Mouse (Mus musculus) left cerebral cortex, postnatal 10 days (tissue): ENCODE measurements around the gene Tmem97. TPM values are rescaled to one million over a fixed set of nuclear protein-coding genes. Genes with fewer than 3 reads are reported as not detected.

Source experiments
- DNase-seq, 2 experiments: peaks; one replicate each; pipeline ENCODE4 v3.0.0; 2021 to 2022; ENCODE audit warnings: low spot score in 2 of 2, mixed read lengths in 1 of 2; ENCODE audit errors: extremely low spot score in 1 of 2
- intact Hi-C: fragments of 180-260 bp; cut with DNase I; formaldehyde crosslinking; loops from one replicate; pipeline ENCODE4 v1.15.1; 2025
- total RNA-seq, 2 experiments: library from RNA; stranded (reverse); gene quantifications; 2 replicates each; pipeline ENCODE4 v1.2.3; 2021

Tmem97 gene
- total RNA-seq, 2 experiments from 2014 or later: 26.2 to 28.8 TPM

GRCm38 (mm10) chr11:78523241-78523955 lies 27.2 kb downstream of the Tmem97 start:
- peak in 1 of 2 experiments; percentile 67 for DNase-seq
- intact Hi-C loops: no loop called here

DNA sequence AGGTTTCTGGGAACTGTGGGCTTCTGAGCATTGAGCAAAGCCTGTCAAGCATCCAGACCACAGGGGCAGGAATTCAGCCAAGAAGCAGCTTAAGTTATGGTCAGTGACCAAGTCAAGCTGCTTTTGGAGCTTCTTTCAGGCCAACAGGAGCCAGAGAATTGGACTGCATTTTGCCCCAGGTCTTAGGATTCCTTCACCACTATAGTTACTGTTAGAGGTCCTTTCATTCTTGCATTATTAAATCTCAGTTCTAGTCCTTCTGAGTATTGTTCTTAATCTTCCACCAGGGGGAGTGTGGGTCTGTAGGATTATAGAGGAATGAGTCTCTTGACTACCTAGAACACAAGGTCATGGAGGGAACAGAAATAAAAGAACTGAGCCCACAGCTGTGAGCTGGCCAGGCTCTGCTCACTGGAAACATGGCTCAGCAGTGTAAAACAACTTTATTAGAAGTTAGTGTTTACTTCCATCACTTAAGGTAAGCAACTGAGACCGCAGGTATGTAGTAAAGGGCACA lies 28.0 kb downstream of the Tmem97 start:
- intact Hi-C loops: no loop called here
- no peak for DNase-seq

- intact Hi-C loops: no loop called here
- no peak for DNase-seq
Measured at GRCm38 (mm10) chr11:78521880-78522279, 28.7 kb downstream of the Tmem97 start.

DNA sequence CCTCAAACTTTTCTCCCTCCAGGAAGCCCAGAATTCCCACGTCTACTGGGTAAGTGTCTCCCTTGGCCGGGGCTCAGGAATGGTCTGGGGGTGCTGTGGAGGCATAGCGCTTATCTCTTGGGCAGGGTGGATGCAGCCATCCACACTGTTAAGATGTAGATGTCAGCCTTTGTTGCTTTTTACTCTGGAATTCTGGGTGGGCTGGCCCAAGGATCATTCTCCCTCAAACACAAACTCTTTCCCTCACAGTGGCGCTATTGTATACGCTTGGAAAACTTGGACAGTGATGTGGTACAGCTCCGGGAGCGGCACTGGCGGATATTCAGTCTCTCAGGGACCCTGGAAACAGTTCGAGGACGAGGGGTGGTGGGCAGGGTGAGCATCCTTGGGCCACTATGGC lies 31.6 kb downstream of the Tmem97 start:
- DNase-seq: no peak
- intact Hi-C loops: no loop called here

DNA sequence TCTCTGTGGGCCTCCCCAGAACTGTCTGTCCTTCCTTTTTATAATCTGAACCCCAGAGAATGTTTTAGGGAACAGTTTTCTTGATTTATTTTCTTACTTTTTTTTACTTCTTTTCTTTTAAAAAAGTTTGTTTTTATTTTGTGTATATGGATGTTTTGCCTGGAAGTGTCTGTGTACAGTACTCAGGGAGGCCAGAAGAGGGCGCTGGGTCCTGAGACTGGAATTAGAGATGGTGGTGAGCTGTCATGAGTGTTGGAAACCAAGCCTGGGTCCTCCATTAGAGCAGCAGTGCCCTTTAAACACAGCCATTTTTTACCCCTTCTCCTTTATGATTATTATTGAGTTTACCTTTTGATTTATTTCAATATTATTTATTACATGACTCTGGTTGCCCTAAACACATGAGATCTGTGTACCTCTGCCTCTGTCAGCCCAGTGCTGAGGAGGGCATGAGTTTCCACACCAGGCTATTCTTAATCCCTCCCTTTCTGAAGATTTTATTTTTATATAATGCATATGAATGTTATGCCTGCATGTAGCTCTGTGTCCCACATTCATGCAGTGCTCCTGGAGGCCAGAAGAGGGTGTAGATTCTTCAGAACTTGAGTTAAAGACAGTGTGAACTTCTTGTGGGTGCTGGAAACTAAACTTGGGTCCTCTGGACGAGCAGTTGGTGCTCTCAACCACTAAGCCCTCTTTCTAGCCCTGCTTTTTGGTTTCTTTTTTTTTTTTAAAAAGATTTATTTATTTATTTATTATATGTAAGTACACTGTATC lies 34.8 kb downstream of the Tmem97 start:
- intact Hi-C loops: no loop called here
- no peak for DNase-seq

DNA sequence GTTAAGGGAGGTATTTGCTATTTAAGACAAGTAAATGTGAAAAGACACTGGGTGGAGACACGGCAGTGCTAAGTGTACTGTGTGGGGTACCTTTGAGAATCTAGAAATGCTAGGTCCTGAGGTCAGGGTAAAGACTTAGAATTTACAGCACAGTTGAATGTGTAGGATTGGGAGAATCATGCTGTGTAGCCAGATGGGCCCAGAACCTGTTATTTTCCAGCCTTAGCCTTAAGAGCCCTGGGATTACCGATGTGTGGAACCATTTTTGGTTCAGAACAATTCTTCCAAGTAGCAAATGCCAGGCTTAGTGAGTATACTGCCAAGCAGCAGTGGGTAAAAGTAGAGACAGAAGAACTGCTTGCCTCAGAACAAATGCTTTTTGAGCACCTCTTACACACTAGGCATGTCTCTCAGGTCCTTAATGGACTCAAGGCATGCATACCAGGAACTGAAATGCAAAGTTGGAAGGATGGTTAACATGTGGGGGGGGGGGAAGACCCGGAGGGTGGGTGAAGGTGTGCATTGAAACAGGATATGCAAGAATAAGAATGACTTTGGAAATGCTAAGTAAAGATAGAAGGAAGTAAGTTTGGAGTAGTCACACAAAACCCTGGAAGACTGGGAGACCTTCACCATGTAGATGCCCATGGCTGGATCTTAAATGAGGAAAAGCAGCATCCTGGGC lies 37.3 kb downstream of the Tmem97 start:
- intact Hi-C loops: no loop called here
- DNase-seq: no peak

- peak; percentile 85 to 95 for DNase-seq
- intact Hi-C loops: no loop called here
Measured at GRCm38 (mm10) chr11:78512025-78512957, 38.3 kb downstream of the Tmem97 start, which contains the start of the genes Tmem199 and Poldip2. Gene Tmem199, minus strand, starts transcription at chr11:78512172. Gene Poldip2, plus strand, starts transcription at chr11:78512193.

GRCm38 (mm10) chr11:78509148-78509547 lies 41.4 kb downstream of the Tmem97 start:
- DNase-seq: no peak
- intact Hi-C loops: no loop called here

GRCm38 (mm10) chr11:78505430-78505829 lies 45.1 kb downstream of the Tmem97 start:
- intact Hi-C loops: no loop called here

GRCm38 (mm10) chr11:78502909-78503650 lies 47.5 kb downstream of the Tmem97 start, which contains the start of gene Sebox:
Gene Sebox, plus strand, starts transcription at chr11:78503447.
- intact Hi-C loops: no loop called here
- DNase-seq: no peak

More at GRCm38 (mm10) chr11:78505430-78505829, 45.1 kb downstream of the Tmem97 start:
- no peak for DNase-seq

GRCm38 (mm10) chr11:78501529-78501928 lies 49.0 kb downstream of the Tmem97 start:
- DNase-seq: no peak
- intact Hi-C loops: no loop called here

DNA sequence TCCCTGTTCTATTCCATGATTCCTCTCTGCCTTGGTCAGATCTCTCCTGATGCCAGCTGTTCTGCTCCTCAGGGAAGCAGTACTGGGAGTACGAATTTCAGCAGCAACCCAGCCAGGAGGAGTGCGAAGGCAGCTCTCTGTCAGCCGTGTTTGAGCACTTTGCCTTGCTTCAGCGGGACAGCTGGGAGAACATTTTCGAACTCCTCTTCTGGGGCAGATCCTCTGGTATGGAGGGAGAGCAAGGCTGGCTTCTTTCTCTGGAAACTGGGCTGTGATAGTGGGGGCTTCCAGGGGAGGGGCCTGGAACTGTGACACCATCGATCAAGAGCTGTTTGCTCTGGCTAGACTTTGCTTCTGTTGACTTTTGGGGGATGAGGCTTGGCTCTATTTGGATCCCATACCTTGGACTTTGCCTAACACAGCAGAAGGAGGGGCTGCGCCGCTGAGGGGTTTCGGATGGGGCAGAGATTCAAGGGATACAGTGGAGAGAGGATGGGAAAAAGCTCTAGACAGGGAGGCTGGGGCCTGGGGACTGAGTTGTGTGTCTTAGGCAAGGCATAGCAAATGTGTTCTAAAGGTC lies 49.9 kb downstream of the Tmem97 start:
- intact Hi-C loops: no loop called here
- DNase-seq: no peak

DNA sequence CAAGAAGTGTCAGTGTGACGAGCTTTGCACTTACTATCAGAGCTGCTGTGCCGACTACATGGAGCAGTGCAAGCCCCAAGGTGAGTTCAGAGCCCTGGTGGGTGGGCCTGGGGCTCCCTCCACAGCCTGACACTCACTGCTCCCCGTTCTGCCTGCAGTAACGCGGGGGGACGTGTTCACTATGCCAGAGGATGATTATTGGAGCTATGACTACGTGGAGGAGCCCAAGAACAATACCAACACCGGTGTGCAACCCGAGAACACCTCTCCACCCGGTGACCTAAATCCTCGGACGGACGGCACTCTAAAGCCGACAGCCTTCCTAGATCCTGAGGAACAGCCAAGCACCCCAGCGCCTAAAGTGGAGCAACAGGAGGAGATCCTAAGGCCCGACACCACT lies 51.0 kb downstream of the Tmem97 start:
- intact Hi-C loops: no loop called here
- no peak for DNase-seq

GRCm38 (mm10) chr11:78499004-78499403 lies 51.6 kb downstream of the Tmem97 start, which contains the start of gene Vtn:
Gene Vtn, plus strand, starts transcription at chr11:78499091.
- DNase-seq: peak in 1 of 2 experiments; percentile 80
- intact Hi-C loops: no loop called here

DNA sequence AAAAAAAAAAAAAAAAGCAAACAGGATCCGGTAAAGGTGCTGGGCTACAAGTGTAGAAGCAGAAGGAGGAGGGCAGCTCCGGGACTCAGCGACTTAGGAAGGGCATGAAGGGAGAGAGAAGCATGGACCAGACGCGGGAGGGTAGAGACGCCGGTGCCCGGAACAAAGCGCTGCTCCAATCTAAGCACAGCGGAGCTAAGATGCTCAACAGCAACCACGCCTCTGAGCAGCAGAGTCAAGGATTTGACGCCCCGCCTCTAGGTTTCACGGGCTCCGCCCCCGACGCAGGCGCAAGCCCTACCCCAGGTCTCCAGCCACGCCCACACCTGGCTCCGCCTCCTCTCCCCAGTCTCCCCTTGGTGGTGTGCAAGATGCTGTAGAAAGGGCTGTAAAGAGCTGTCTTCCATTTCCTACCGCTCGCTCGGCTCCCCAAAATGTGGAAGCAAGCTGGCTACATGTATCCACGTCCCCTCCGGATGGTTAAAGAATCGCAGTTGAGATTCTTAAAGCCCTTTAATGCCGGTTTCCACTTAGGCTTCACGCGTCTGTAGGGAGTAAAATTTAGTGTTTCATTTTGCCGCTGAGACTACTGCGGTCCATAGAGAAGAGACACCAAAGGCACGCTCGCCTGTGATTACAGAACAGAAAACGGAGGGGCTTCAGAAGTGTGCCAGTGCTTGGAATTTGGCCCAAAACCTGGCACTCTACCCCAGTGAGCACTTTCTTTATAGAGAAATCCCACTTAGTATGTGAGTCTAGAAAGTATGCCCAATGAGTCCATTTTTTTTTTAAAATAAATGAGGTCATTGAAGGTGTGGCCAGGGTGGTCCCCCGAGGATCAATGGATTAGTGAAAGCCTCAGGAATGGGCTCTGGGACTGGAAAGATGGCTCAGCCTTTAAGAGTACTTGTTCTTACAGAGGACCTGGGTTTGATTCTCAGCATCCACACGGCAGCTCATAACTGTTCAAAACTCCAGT lies 52.7 kb downstream of the Tmem97 start, which contains the start of gene Sarm1:
TSS of gene Sarm1 (minus strand) at position 211 of the 979 bp plus-strand sequence.
- DNase-seq: peak; percentile 94 to 97
- intact Hi-C loops: no loop called here

- intact Hi-C loops: no loop called here
- peak; percentile 28 to 67 for DNase-seq
Measured at GRCm38 (mm10) chr11:78497071-78497541, 53.5 kb downstream of the Tmem97 start.
